Mouse (Mus musculus): ENCODE results near the gene Gm11099. TPM values are rescaled to one million over a fixed set of nuclear protein-coding genes. Genes with fewer than 3 reads are reported as not detected.

The Gm11099 gene
- polyA plus RNA-seq, 1 experiment from 2014 or later = not detected

DNA sequence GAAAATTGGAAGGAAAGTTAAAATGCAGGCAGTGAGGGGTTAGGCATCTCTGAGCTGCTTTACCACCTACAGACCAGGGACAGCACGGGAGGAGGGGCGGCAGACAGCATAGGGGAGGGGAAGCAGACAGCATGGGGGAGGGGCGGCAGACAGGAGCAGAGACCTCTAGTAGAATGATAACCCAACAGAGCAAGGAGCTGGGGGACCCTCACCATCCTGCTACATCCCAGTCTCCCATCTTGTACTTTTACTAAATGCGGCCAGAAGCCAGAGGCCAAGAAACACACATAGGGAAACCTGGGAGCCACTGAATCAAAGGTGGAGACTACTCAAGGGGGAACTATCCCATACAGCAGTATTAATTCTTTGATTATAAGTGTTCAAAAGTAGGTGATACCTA is 59.1 kb downstream of the Gm11099 start:
- H3K4me2 ChIP-seq (replicated peaks) = no peak overlapping the region
- no peaks in the 10 kb centered on the region for H3K27me3 ChIP-seq (replicated peaks)
- H3K27ac ChIP-seq = no peak overlapping the region
- H3K9me3 ChIP-seq = no peaks in the 10 kb centered on the region
- 54% methylated on average over 4 of the region's 4 CpGs for WGBS
- H3K36me3 ChIP-seq = no peaks in the 10 kb centered on the region
- H3K4me3 ChIP-seq = no peak overlapping the region
- H3K9ac ChIP-seq = no peak overlapping the region
- no peaks in the 10 kb centered on the region for H3K4me1 ChIP-seq
- no peak for ATAC-seq (ENCODE audit: low FRiP score, low read depth)

DNA sequence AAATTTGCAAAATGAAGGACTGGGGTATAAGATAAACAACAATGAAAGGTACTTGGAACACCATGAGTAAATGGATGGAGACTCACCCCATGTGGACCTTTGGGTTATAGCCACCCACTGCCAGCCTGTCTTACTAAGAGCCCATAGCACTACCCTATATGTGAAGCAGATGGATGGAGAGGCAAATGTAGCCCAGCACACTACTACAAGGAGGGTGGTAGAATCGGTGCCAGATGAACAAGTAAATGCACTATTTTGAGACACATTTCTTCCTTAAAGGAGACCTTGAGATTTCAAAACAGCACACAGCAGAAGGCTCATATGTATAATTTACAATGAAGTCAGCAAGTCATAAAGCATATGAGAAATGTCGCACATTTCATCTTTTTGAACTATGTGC is 66.3 kb downstream of the Gm11099 start:
- Histone ChIP-seq H3K4me3 (no peak overlapping the region), H3K9ac (no peak overlapping the region), H3K27ac (no peak overlapping the region), H3K4me1 (no peaks in the 10 kb centered on the region), H3K27me3 (replicated peaks) (no peaks in the 10 kb centered on the region), H3K4me2 (replicated peaks) (no peak overlapping the region), H3K9me3 (no peaks in the 10 kb centered on the region), H3K36me3 (no peaks in the 10 kb centered on the region)
- no peak for ATAC-seq (ENCODE audit: low FRiP score, low read depth)
- whole genome bisulfite sequencing = 92% methylated on average over 2 of the region's 2 CpGs

DNA sequence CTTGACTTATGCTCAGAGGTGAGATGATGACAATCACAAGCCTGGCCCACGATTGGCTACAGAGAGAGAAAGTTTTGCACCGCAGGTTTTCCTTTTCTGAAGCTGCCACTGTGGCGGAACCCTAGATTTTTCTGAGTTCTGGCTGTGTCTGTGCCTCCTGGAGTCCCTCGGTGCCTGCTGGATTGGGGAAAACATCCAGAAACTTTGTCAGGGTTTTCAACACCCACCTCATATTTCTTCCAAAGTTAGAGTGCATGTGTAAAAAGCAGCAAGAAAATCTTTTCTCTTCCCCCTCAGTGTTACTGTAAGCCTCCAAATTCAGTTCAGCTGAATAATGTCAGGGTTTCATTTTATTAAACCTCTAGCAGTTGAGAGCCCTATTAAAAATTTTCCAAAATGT is 82.1 kb downstream of the Gm11099 start:
- H3K9ac ChIP-seq = no peak overlapping the region
- ATAC-seq (ENCODE audit: low FRiP score, low read depth) = no peak
- no peak overlapping the region for H3K4me2 ChIP-seq (replicated peaks)
- H3K27me3 ChIP-seq (replicated peaks) = no peaks in the 10 kb centered on the region
- no peaks in the 10 kb centered on the region for H3K9me3 ChIP-seq
- H3K4me1 ChIP-seq = no peaks in the 10 kb centered on the region
- H3K36me3 ChIP-seq = no peaks in the 10 kb centered on the region
- 89% methylated on average over 4 of the region's 4 CpGs for WGBS
- no peak overlapping the region for H3K4me3 ChIP-seq
- no peak overlapping the region for H3K27ac ChIP-seq

DNA sequence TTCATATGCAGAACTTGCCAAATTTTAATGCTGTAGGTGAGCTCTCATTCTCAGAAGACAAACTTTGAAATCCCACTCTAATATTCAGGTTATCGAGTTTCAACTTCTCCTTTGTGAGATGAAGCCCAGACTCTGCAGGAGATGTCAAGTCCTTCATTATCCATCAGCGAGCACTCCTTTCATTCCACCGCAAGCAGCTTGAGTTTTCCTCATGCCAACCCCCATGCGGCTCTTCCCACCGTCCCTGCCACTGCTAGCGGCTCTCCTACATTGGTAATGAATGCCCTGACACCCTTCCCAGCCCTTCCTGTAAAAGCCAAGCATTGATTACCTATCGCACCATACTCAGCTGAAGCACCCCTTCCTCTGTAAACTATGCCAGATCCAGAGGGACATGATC is 89.6 kb downstream of the Gm11099 start:
- Histone ChIP-seq H3K4me2 (replicated peaks) (no peak overlapping the region), H3K27ac (no peak overlapping the region), H3K4me3 (no peak overlapping the region), H3K4me1 (no peaks in the 10 kb centered on the region), H3K9me3 (no peaks in the 10 kb centered on the region), H3K36me3 (no peaks in the 10 kb centered on the region), H3K9ac (no peak overlapping the region), H3K27me3 (replicated peaks) (no peaks in the 10 kb centered on the region)
- 79% methylated on average over 7 of the region's 7 CpGs for WGBS
- no peak for ATAC-seq (ENCODE audit: low FRiP score, low read depth)

DNA sequence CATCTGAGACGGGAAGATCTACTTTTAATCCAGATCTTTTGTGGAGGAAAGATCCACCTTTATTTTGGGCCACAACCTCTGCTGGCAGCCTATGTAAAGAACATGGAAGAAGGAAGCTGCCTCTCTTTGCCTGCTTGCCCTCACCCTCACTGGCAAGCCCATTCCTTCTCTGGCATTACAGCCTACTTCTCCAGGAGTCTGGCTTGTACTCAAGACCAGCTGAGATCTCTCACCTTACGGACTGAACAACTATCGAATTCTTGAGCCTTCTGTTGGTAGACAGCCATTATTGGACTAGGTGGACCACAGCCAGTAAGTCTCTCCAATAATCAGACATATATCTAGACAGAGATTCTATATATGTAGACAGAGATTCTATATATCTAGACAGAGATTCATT is 92.9 kb downstream of the Gm11099 start:
- H3K4me1 ChIP-seq = no peaks in the 10 kb centered on the region
- no peak for ATAC-seq (ENCODE audit: low FRiP score, low read depth)
- no peak overlapping the region for H3K9ac ChIP-seq
- H3K4me2 ChIP-seq (replicated peaks) = no peak overlapping the region
- no peaks in the 10 kb centered on the region for H3K9me3 ChIP-seq
- no peaks in the 10 kb centered on the region for H3K36me3 ChIP-seq
- H3K4me3 ChIP-seq = no peak overlapping the region
- no peaks in the 10 kb centered on the region for H3K27me3 ChIP-seq (replicated peaks)
- H3K27ac ChIP-seq = no peak overlapping the region
- 87% methylated on average over 3 of the region's 3 CpGs for WGBS

DNA sequence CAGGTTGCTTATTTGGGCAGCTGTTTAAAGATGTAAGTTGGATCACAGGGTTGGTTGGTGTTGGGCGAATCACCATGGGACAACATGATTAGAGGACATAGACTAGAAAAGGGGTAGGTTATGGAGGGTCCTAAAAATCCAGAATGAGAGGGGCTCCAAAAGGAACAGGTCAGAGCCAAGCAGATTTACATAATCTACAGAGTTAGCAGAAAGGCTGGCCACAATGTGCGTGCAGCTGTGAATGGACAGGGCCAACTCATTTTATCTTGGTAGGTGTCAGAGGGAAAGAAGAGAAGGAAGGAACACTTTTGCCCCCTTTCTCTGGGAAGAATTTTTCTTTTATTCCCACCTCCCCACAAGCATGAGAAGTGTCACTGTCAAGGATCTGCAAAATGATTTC is 97.1 kb downstream of the Gm11099 start:
- Histone ChIP-seq H3K4me3 (no peak overlapping the region), H3K27me3 (replicated peaks) (no peaks in the 10 kb centered on the region), H3K36me3 (no peaks in the 10 kb centered on the region), H3K4me1 (no peaks in the 10 kb centered on the region), H3K9me3 (no peaks in the 10 kb centered on the region), H3K4me2 (replicated peaks) (no peak overlapping the region), H3K27ac (no peak overlapping the region), H3K9ac (no peak overlapping the region)
- WGBS = 65% methylated on average over 2 of the region's 2 CpGs
- no peak for ATAC-seq (ENCODE audit: low FRiP score, low read depth)

DNA sequence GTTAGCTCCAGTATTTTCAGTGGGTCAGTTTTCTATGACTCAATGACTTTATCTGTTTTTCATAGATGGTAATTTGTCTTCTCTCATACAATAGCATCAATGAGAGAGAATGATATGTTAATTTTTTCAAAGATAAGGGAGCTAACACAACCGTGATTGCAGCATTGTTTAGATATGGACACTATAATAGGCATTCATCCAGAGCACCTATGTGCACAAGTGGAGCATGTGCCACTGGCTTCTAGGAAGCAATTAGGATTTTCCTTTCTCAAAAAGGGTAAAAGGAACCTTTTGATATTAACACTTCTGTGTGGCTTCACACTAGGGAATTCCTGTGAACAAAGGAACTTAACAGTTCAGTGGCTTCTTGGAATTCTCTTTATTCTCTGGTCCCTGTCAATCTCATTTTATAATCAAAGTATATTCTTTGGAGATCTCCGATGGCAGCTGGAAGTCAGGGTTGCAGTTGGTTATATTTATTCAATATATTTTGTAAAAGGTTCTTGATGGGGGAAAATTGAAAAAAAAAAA is 97.6 kb downstream of the Gm11099 start:
- Histone ChIP-seq H3K4me2 (replicated peaks) (no peak overlapping the region), H3K9ac (no peak overlapping the region), H3K27ac (no peak overlapping the region), H3K27me3 (replicated peaks) (no peaks in the 10 kb centered on the region), H3K9me3 (no peaks in the 10 kb centered on the region), H3K36me3 (no peaks in the 10 kb centered on the region), H3K4me3 (no peak overlapping the region), H3K4me1 (no peaks in the 10 kb centered on the region)
- 24% methylated on average over 2 of the region's 2 CpGs for WGBS
- ATAC-seq (ENCODE audit: low FRiP score, low read depth) = no peak

All from neural tube, embryonic 12.5 days (tissue).